Mouse (Mus musculus): Measurements from ENCODE around the gene Ankrd7.

GRCm38 (mm10) chr6:18848702-18849061 lies 17.4 kb upstream of the Ankrd7 start:
- TF ChIP-seq GATA1 (IDR thresholded peaks at IDR 0.05; ENCODE audit: low read length) = no peak
- no peak for TF ChIP-seq TAL1 (IDR thresholded peaks at IDR 0.05; ENCODE audit: low read length)
